Mouse (Mus musculus) heart, embryonic 12.5 days (tissue): ENCODE results near the gene Vmn1r220. TPM values are rescaled to one million over a fixed set of nuclear protein-coding genes. Genes with fewer than 3 reads are reported as not detected.

Experiments
- polyA plus RNA-seq: library from polyadenylated mRNA; unstranded; fragments of >200 nt; fragmentation: Nextera tagmentation; extraction: Ambion mirVana; gene quantifications from 2 replicates; pipeline ENCODE4 v1.2.1, GENCODE M21; 2016

Vmn1r220 gene
- polyA plus RNA-seq, 1 experiment from 2014 or later: not detected

Other genes with a start within 250 kb of the Vmn1r220 start
- gene Vmn1r213, start 180.3 kb downstream of the Vmn1r220 start, polyA plus RNA-seq: not detected in 2 replicates
- not detected in 2 replicates for gene Vmn1r214, start 157.6 kb downstream of the Vmn1r220 start, polyA plus RNA-seq
- gene Vmn1r215, start 120.0 kb downstream of the Vmn1r220 start, polyA plus RNA-seq: not detected in 2 replicates
- gene Vmn1r217, start 69.7 kb downstream of the Vmn1r220 start, polyA plus RNA-seq: not detected in 2 replicates
- gene Vmn1r218, start 54.8 kb downstream of the Vmn1r220 start, polyA plus RNA-seq: not detected in 2 replicates
- not detected in 2 replicates for gene Vmn1r219, start 28.7 kb downstream of the Vmn1r220 start, polyA plus RNA-seq
- not detected in 2 replicates for gene Vmn1r221, start 26.2 kb upstream of the Vmn1r220 start, polyA plus RNA-seq
- gene Vmn1r222, start 48.0 kb upstream of the Vmn1r220 start, polyA plus RNA-seq: not detected in 2 replicates
- not detected in 2 replicates for gene Vmn1r223, start 59.2 kb upstream of the Vmn1r220 start, polyA plus RNA-seq
- gene Zfp322a, start 181.2 kb upstream of the Vmn1r220 start, polyA plus RNA-seq: 43.0 and 46.7 TPM in 2 replicates
- gene Abt1, start 235.9 kb upstream of the Vmn1r220 start, polyA plus RNA-seq: 8.1 and 8.9 TPM in 2 replicates